Mouse (Mus musculus) layer of hippocampus, postnatal 25 days (tissue): ENCODE data around the gene Hnrnpab. TPM values are rescaled to one million over a fixed set of nuclear protein-coding genes. Genes with fewer than 3 reads are reported as not detected.

Experiments used
- DNase-seq, 2 experiments: peaks; one replicate each; pipeline ENCODE4 v3.0.0; 2022; ENCODE audit warnings: mixed read lengths in 2 of 2, low spot score in 1 of 2; ENCODE audit errors: extremely low spot score in 1 of 2
- total RNA-seq, 2 experiments: library from RNA; stranded (reverse); gene quantifications; 2 replicates each; pipeline ENCODE4 v1.2.3; 2021

Gene Hnrnpab
- total RNA-seq, 2 experiments from 2014 or later: 154 to 161 TPM

DNA sequence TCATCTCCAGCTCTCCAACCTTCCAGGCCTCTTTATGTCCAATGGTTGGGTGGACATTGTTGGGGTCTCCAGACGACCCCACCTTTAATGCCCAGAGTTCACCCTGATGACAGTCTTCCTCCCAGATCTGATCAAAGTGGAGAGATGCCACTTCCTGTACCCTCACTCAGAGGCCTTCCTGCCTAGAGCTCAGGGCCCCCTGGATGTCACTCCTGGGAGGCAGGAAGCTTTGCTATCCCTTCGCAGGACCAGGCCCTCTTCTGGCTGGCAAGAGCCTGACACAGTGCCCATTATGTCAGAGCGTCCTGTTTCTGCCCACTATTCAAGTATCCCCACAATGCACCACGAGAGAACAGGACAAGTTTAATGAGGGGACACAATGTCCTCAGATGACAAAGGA, 27.6 kb downstream of the Hnrnpab start:
- no peak for DNase-seq

DNA sequence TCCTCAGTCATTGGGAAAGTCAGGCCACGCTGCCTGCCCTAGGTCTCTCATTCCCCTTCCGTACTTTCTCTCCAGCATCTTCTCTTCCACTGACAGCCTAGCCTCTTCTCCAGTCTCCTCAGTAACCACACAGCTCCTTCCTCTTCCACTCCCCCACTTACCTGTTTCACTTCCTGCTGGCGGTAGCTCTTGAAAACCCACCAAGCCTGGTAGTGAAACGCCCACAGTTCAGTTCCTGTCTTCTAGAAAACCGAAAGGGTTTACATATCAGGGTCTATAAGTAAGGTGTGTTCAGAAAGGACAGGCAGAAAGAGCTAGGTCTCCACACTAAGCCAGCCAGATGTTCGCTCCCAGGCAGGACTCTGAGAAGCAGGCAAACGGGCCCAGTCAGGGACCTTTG, 29.1 kb downstream of the Hnrnpab start:
- no peak for DNase-seq

DNA sequence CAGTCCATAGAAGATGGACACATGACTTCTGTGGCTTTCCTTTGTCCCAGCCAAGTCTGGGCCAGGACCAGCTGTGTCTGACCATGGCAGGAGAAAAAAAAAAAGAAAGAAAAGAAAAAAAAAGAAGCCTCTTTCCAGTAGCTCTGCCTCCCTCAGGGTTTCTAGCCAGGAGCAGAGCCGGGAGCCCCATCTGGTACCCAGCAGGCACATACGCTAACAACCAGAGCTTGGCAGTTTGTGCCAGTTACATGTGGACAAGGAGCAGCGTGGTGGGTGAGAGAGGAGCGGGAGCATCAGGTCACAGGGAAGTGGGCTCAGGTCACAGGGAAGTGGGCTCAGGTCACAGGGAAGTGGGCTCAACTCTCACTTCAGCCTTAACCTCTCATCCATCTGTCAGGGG, 30.2 kb downstream of the Hnrnpab start:
- DNase-seq: peak in 1 of 2 experiments; percentile 31

DNA sequence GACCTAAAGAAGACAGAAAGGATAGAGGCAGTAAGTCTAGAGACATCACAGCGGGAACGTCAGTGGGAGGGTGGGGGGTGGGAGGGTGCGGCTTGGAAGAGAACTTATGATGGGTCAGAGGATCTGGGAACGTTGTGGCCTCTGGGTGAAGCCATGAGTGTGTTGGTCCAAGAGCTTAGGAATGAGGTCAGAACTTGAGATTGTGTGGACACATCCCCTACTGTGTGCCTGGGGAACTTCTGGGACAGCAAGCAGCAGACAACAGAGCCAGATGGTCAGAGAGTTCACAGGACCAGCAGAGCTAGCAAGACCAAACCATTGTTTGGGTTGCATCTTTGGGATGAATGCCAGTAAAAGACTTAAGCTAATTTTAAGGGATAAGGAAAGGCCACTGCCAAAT, 37.8 kb downstream of the Hnrnpab start:
- no peak for DNase-seq

DNA sequence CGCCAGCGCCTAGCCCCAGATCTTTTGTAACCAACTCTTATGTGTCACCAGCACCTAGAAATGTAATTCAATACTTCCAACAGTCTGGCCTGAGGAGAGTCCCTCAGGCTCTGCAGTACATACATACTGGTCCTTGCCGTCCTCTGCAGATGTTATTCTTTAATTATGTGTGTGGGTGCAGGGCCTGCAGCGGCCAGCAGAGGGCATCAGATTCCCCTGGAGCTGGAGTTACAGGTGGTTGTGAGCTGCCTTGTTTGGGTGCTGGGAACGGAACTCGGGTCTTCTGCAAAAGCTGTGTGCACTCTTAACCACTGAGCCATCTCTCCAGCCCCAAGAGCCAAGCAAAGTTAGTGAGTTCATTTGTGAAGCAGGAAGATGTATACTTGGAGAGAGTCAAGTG, 40.7 kb downstream of the Hnrnpab start:
- no peak for DNase-seq

DNA sequence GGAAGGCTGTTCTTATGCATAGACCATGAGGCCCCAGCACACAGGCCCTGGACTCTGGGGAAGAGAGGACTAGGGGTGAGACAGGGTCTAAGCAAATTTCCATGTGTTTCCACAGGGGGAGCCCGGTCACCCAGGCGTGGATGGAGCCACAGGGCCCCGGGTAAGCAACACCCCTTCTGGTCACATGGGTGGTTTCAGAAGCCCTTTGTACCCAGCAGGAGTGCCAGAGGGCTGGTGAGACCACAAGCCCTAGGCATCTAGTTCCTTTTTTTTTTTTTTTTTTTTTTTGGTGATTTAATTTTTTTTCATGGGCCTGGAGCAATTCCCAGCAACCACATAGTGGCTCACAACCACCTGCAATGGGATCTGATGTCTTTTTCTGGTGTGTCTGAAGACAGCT, 41.6 kb downstream of the Hnrnpab start:
- DNase-seq: no peak

DNA sequence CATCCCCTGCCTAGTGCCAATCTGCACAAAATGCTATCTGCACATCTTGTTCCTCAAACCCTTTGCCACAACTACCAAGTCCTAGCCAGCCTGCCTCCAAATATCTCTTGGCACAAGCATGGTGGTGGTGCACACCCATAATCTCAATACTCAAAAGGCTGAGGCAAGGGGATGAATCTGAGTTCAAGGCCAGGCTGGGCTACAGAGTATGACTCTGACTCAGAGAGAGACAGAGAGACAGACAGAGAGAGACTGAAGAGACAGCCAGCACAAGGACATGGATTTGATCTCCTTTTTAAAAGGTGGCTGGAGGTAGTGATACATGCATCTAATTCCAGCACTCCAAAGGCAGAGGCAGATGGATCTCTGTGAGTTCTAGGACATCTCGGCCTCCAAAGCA, 43.4 kb downstream of the Hnrnpab start:
- no peak for DNase-seq

DNA sequence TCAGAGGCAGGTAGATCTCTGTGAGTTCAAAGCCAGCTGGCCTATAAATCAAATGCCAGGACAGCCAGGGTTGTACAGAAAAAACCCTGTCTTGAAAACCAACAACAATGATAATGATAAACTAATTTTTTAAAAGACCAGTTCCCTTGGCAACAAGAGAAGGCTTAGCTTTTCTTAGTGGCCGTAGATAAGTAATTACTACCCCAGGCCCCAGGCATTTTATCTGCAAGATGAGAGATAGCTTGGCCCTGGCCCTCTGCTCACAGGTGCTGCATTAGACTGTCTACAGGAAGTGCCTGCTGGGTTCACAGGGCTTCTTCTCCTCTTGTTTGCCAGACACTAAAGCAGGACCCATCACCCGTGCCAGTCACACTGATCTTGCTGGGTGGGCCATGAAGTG, 51.6 kb downstream of the Hnrnpab start:
- no peak for DNase-seq

DNA sequence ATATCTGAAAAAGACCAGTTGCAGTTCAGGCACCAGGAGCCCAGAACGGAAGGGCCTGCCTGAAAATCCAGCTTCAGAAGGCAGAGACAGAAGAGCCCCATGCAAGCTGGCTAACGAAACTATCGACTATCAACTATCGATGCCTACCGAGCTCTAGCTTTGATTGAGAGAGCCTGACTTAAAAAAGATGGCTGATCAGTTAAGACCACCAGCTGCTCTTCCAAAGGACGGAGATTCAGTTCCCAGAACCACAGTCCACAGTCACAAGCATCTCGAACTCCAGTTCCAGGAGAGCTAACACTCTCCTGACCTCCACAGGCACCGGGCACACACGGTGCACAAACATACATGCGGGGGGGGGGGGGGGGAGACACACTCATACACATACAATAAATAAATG, 52.1 kb downstream of the Hnrnpab start:
- DNase-seq: no peak

DNA sequence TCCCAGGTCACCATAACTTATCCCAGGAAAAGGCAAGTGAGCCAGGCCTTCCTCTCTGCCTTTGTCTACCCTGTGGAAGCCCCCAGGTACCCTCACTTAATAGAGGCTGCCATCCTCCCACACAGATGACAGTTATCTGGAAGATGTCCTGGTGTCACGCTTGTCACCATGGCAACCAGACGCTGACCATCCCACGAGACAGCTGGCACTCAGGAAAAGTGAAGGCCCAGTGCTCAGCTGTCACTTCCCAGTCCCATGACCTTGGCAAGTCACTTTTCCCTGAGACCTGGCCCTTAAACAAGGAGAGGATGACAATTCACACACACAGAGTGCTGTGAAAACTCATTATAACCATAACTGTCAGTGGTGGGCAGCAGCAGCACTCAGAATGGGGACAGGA, 54.6 kb downstream of the Hnrnpab start:
- DNase-seq: no peak

DNA sequence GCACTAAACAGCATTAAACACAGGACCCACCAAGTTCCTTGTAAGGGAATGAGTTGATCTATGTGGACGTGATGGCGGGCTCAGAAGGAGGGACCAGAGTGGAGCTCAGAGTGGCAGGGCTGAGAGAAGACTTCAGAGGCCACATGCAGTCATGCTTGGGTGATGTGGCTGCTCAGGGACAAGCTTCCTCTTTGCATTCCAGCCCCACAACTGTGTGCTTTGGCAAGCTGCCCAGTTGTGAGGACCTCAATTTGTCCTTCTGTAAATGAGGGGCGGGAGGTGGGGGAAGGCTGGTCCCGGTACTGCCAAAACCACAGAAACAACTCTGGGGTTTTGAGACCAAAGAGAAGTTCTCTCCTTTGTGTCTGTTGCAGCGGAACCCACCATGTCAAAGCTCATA, 55.4 kb downstream of the Hnrnpab start:
- no peak for DNase-seq

Other genes with a start within 250 kb of the Hnrnpab start
- 1 to 10 TPM; 5.6 to 8.1 TPM for gene Phykpl, start 22.1 kb downstream of the Hnrnpab start, total RNA-seq
- gene Nhp2, start 12.9 kb upstream of the Hnrnpab start, total RNA-seq: 10 to 100 TPM; 46.7 to 48.7 TPM
- gene Rmnd5b, start 29.0 kb upstream of the Hnrnpab start, total RNA-seq: 10 to 100 TPM; 62.3 to 65.9 TPM
- gene N4bp3, start 44.0 kb upstream of the Hnrnpab start, total RNA-seq: 10 to 100 TPM; 12.1 to 12.4 TPM
- gene D930048N14Rik, start 44.1 kb upstream of the Hnrnpab start, total RNA-seq: 1 to 10 TPM; 1.2 to 1.3 TPM
- gene 0610009B22Rik, start 82.0 kb upstream of the Hnrnpab start, total RNA-seq: 10 to 100 TPM; 36.6 to 44.4 TPM
- gene Sec24a, start 156.8 kb upstream of the Hnrnpab start, total RNA-seq: 10 to 100 TPM; 15.3 to 22.0 TPM
- 10 to 100 TPM; 68.7 to 72.7 TPM for gene Sar1b, start 156.8 kb upstream of the Hnrnpab start, total RNA-seq